Mouse (Mus musculus) lung, postnatal 10 days (tissue): ENCODE measurements around the gene Cpn1.
A peak's percentile ranks its signal among the peaks of the same experiment; 100 is the strongest.
"Not testable (repeated sequence)": the region's sequence is repeated elsewhere in the genome, so short reads cannot be mapped to it uniquely, and the experiment has no call there.

Source experiments
- DNase-seq: peaks from one replicate; pipeline ENCODE4 v3.0.0; 2021

The Cpn1 gene

DNA sequence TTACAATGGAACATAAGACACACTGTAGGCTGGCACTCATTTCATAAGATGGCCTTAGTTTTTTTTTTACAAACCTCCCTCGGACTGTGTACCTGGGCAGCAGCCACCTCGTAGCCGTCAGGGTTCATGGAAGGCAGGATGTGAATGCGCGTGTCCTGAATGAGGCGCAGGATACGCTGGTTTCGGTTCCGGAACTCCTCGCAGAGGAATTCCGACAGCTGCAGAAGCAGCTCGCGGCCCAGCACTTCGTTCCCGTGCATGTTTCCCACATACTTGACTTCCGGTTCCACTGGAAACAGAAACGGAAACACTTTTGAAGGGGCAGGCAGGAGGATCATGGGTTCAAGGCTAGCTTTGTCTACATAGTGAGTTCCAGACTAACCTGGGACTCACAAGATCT lies 5.6 kb downstream of the Cpn1 start:
- no peak for DNase-seq

- no peak for DNase-seq
Observed at GRCm38 (mm10) chr19:43977799-43978198, 8.6 kb downstream of the Cpn1 start.

GRCm38 (mm10) chr19:43976661-43977060 lies 9.7 kb downstream of the Cpn1 start:
- no peak for DNase-seq

GRCm38 (mm10) chr19:43974221-43974620 lies 12.1 kb downstream of the Cpn1 start:
- no peak for DNase-seq

DNA sequence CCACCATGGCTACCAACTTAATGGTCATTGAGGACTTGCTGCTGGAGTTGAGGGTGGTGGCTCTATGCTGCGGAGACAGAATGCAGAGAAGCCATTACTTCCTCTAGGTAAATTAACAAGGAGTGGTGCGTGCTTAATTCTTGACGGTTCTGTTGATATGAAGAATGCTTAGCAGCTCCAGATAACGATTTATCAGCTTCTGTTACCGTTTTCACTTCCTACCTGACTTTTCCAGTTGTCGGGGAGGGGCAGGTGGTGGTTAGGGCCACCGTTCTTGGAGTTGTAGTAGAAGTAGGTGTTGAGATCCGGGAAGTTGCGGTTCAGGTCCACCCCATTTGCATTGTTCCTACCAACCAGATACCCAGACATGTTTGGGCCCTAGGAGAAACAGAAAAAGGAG lies 12.6 kb downstream of the Cpn1 start:
- no peak for DNase-seq

- no peak for DNase-seq
Observed at GRCm38 (mm10) chr19:43972129-43972528, 14.2 kb downstream of the Cpn1 start.

GRCm38 (mm10) chr19:43968436-43969026 lies 17.8 kb downstream of the Cpn1 start:
- no peak for DNase-seq

DNA sequence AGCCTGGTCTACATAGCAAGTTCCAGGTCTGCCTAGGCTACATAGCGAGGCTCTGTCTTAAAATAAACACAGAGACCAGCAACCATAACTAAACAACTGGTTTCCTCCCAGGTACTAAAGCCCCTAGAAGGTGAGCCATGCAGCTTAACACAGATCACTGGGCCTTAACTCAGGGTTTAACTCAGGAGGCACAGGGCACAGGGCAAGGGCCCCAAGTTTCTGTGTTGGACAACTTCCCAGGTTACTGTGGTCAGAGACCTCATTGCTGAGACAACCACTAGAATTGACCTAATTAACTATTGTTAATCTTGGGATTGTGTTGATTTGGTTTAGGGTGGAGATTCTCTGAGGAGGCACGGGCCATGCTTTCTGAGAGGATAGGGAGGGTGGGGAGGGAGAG lies 19.9 kb downstream of the Cpn1 start:
- no peak for DNase-seq

DNA sequence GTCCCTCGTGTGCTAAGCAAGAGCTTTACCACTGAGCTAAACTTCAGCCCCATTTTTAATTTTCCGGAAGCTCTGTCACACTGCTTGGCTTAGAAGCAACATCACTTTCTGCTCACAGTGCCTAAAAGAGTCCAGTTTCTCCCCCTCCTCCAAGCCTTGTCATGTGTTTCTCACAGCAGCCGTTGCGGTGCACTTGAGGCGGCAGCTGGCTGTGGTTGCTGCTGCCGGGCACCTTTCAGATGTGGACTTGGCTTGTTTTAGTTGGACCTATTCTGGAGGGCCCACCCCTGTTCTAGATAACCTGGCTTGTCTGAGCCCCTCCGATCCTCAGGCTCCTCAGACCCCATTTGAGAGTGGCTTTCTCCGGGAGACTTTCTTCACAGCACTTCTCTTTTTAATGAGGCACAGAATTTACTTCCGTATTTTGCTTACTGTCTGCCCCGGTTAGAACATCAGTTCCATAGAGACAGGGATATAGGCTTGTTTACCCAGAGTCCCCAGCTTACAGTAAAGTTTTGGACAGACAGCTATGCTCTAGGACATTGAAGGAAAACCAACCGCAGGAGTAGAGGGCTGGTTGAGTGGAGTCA lies 20.8 kb downstream of the Cpn1 start:
- no peak for DNase-seq

GRCm38 (mm10) chr19:43962795-43963194 lies 23.6 kb downstream of the Cpn1 start:
- no peak for DNase-seq

GRCm38 (mm10) chr19:43961185-43961584 lies 25.2 kb downstream of the Cpn1 start:
- DNase-seq, result no peak

DNA sequence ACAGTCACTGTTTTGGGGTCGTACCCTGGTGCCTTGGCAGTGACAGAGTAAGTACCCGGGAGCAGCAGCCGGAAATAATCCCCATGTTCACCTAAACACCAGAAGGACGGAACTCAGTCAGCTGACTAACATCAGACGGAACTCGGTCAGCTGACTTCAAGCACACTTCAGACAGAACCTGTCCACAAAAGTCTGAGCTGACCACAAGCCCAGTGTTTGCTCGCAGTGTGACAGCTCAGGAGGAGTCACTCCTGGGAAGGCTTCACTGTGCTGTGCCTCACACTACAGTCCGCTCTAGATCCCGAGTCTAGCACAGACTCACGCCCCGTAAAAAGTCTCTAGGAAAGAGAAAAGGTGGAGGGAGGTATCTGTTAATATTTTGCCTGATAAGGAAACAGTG lies 26.3 kb downstream of the Cpn1 start:
- DNase-seq, result peak; percentile 38

- DNase-seq, result peak; percentile 83
Observed at GRCm38 (mm10) chr19:43959162-43959561, 27.2 kb downstream of the Cpn1 start.

GRCm38 (mm10) chr19:43957881-43958280 lies 28.5 kb downstream of the Cpn1 start:
- DNase-seq, result no peak

DNA sequence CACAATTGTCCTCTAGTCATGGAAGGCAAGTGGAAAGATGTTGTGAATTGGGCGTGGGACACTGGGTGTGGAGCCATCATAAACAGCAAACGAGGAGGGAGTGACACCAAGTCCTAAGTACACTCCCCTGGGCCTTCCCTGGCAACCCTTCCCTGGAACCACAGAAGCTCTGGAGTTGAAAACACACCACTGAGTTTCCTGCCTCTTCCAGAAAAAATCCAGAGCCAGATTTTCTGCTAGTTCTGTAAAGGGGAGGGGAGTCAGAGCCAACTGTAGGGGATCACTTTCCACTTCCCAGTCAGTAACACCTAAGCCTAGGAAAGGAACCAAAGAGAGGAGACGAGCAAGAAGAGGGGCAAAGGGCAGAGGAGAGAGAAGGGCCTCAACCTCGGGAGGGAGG lies 29.0 kb downstream of the Cpn1 start:
- peak; percentile 49 for DNase-seq

DNA sequence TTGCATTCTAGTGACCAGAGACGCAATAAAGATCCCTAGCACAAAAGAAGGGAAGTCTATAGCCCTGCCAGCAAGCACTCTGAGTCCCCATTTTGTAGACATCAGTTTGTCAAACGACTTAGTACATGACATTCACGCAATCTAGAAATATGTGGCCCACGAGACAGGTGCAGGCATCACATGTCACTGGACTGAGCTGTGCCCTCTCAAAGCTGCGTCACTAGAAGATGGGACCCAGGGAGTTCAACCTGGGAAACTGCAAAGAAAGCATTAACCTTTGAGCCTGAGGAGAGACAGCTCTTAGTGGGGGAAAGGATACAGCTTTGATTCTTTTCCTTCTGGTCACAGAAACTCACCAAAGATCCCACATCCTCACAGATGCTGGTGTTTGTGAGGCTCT lies 31.1 kb downstream of the Cpn1 start:
- no peak for DNase-seq

GRCm38 (mm10) chr19:43954864-43955263 lies 31.5 kb downstream of the Cpn1 start:
- no peak for DNase-seq

DNA sequence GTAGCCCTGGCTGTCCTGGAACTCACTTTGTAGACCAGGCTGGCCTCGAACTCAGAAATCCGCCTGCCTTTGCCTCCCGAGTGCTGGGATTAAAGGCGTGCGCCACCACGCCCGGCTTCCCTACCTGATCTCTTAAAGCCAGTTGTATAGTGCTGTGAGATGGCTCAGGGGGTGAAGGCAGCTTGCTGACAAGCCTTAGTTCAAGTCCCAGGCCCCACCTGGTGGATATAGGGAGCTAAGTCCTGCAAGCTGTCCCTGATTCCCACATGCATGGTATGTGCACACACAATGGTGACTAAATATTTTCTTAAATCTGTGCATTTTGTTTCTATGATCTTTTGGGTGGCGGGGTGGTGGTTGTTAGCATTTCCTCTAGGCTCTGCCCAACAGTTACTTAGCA lies 33.4 kb downstream of the Cpn1 start:
- DNase-seq, result not testable (repeated sequence)

DNA sequence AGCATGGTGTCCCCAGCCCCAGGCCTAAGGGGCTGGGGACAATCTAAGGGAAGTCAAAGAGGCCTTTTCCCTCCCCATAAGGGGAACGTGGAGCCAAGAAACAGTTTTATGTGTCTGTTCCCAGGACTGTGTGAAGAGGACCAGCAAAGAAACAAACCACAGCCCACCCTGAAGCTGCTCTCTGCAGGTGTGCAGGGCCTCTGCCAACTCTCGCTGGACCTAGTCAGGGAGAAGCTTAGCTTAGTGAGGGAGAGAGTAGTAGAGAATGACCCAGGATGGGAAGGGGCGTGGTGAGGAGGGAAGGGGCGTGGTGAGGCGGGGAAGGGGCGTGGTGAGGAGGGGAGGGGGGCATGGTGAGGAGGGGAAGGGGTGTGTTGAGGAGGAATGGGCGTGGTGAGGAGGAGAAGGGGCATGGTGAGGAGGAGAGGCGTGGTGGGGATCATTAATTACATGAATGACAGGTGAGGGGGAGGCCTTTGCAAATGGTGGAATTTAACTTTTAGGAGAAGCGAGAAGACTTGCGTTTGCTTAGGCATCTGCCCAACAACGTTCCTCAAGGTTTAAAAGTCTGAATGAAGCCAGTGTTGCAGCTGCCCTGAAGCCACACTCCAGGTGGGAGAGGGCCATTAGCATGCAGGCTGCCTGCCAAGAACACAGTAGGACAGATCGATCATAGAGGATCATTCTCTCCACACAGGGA lies 37.1 kb downstream of the Cpn1 start:
- DNase-seq, result no peak

DNA sequence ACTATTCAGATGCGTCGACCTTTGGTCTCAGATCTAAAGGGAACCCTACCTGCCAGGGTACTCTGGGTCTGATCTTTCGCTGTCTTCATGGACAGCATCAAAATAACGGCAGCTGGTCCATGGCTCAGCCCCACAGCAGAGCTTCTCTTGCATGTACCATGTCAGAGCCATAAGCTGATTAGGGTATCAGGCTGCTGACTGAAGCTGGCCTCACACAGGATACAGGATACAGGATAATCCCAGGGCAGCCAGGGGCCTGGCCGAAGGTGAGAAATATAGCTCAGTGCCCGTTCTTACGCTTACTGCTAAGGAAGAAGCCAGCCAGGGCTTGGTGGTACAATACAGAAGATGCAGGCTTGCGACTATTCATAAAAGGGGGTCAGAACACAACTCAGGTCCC lies 41.8 kb downstream of the Cpn1 start:
- no peak for DNase-seq

- DNase-seq, result no peak
Observed at GRCm38 (mm10) chr19:43943076-43943475, 43.3 kb downstream of the Cpn1 start.

DNA sequence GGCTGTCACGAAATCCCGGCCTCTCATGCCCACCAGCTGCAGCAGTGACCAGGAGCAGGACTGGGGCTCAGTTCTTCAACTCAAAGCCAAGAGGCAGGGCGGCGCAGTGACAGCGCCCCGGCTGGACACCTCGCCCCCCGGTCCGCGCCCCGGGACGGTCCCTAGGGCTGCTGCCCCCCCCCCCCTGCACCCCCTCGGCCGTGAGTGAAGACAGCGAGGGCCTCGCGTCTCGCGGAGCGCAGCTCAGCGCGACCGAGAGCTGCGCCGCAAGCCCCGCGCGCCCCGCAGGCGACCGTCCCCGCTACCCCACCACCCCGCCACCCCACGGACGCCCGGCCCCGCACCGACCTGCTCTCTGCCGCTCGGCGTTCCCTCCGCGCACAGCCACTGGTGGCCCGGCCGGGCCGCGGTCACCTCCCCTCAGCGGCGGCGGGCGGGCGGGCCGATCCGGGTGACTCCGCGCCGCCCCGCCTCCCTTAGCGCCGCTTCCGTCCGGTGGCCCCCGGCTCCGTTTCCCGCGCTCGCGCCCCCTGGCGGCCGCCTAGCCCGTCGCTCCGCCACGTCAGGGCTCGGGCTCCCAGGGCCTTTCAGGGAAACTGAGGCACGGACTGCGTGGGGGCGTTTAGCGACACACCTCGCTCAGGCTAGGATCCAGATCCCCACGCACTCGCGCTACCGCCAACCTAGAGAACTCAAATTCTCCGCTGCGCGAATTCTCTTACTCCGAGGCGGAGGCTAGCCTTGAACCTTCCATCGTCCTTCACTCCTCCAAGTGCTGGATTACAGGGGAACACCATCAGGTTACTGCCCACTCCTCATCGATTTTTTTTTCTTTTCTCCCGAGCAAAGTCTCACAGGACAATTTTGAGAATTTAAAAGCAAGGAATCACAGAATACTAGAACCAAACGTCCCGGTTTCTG lies 46.3 kb downstream of the Cpn1 start, which contains the start of gene Dnmbp:
Gene Dnmbp (minus strand): TSS at position 423 of the 921 bp plus-strand sequence.
- peak; percentile 91 for DNase-seq

DNA sequence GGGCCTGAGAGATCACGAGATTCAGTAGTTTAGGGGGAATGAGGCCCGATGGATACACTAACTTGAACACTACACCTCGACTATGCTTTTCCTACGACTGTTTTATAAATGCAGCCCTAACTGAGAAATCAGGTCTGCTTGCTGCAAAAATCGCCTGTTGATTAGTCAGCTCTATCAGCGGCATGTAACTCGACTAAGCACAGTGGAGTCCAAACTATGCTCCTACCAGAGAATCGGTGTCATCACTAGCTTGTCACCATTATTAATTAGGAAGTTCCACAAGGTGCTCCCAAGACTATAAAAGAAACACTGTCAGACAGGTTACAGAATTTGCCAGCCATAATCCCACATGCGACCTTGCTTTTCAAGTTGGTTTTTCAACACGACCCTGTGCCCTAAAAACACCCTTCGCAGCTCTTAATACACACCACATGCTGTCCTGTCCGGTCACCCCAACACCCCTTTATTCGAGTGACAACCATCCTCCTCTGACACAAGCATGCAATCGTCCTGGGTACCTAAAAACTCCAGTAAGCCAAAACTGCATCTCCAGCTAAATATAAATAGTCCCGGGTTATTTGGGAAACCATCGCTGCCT lies 47.1 kb downstream of the Cpn1 start:
- DNase-seq, result no peak
